Mouse (Mus musculus): ENCODE data around the gene Fgfr2.

- TF ChIP-seq CTCF (conservative IDR thresholded peaks at IDR 0.05; ENCODE audit: insufficient read depth, insufficient read length, low read depth, low read length): no peak
- TF ChIP-seq POLR2A (IDR thresholded peaks at IDR 0.05; ENCODE audit: low read depth, low read length): no peak
Measured at GRCm38 (mm10) chr7:130944766-130945475, 2178.2 kb downstream of the Fgfr2 start.

Data from kidney, adult 2 months (tissue).